Mouse (Mus musculus): ENCODE results near the gene Rtl8a.
"Not testable (repeated sequence)": the region's sequence is repeated elsewhere in the genome, so short reads cannot be mapped to it uniquely, and the experiment has no call there.

Rtl8a gene

GRCm38 (mm10) chrX:53642980-53643961, at the start of gene Rtl8a:
Gene Rtl8a, minus strand, starts transcription at chrX:53643682.
- DNase-seq (ENCODE audit: low spot score), result peak; percentile 64

DNA sequence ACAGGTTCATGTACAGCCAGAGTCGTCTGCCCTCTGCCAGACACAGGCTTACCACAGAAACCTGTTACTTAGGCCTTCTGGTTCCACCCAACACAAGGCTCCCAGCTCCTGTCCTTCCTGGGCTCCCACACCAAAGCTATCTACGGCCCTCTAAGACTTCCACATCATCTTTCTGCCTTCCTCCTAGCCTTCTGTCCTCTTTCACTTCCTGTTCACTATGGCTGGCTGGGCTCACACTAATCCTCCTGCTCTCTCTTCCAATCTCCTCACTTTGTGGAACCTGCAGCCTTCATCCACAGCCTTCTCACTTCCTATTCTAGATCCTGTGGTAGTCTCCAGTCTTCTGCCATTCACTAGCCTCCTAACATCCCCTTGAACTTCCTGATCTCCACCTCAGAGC, 49.7 kb upstream of the Rtl8a start:
- no peak for DNase-seq (ENCODE audit: low spot score)

- no peak for DNase-seq (ENCODE audit: low spot score)
Observed at GRCm38 (mm10) chrX:53692065-53692464, 48.6 kb upstream of the Rtl8a start.

- not testable (repeated sequence) for DNase-seq (ENCODE audit: low spot score)
Observed at GRCm38 (mm10) chrX:53684676-53685075, 41.2 kb upstream of the Rtl8a start.

DNA sequence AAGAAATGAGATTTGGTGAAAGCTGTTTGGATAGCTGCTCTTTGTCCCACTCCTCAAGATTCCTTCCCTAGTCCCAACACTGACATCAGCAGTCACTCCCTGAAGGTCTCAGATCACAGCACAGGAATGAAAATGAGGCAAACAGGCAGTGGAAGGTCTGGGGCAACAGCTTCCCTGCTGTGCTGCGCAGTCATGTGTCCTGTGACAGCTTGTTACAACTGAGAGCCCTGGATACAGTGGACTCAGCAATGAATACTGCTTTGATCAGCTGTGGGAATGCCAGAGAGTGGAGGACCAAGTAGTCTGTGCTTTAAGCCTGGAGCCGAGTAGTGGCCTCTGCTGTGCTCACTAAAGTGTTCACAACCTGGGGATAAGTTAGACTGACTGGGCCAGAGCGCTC, 39.2 kb upstream of the Rtl8a start:
- DNase-seq (ENCODE audit: low spot score), result not testable (repeated sequence)

- DNase-seq (ENCODE audit: low spot score), result not testable (repeated sequence)
Observed at GRCm38 (mm10) chrX:53676943-53677342, 33.5 kb upstream of the Rtl8a start.

DNA sequence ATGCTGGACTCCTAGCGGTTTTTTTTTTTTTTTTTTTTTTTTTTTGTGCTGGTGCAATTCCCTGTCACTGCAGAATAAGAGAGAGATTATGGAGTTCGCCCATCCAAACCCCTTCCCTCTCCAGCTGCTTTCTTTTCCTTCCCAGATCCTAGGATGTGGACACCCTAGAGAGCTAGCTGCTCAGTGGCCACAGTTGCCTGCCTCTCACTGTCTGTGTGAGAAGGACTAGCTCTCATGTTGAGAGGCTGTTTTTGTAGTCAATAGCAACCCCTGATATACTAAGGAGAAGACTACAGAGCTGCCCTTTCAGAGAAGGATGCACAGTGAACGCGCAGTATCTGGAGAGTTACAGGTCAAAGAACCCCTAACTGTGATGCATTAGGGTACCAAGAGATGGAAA, 27.2 kb upstream of the Rtl8a start:
- DNase-seq (ENCODE audit: low spot score), result not testable (repeated sequence)

- DNase-seq (ENCODE audit: low spot score), result peak; percentile 79
Observed at GRCm38 (mm10) chrX:53670294-53670693, 26.8 kb upstream of the Rtl8a start, which contains the start of gene Rtl8b. Gene Rtl8b, minus strand, starts transcription at chrX:53670408.

DNA sequence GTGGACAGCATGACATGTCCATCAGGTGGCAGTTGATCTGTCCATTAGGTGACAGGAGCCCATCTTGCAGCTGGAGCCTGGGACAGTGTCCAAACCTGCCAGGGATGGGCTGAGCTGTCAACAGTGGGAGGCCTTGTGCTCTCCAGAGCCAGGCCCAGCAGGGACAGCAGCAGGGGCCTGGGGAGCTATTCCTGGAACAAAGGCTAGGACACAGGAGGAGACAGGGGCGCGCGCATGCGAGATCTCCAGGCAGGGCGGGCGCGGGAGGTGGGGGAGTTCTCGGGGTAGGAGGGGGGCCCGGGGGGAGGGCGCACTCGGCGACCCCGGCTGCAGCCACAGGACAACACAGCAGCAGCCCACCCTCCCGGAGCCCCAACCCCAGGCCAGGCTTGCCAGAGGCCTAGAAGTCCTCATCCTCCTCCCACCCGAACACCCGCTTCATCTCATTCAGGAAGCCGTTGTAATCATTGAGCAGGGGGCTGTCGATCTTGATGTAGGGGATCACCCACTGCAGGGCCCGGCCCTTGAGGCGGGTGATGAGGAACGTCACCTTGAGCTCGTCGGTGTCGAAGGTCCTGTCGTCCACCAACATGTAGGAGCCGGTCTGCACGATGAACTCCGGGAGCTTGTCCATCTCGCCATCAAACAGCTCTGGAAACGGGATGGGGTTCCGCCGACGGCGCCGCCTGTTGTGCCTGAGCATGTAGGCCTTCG, 26.2 kb upstream of the Rtl8a start:
- DNase-seq (ENCODE audit: low spot score), result not testable (repeated sequence)

DNA sequence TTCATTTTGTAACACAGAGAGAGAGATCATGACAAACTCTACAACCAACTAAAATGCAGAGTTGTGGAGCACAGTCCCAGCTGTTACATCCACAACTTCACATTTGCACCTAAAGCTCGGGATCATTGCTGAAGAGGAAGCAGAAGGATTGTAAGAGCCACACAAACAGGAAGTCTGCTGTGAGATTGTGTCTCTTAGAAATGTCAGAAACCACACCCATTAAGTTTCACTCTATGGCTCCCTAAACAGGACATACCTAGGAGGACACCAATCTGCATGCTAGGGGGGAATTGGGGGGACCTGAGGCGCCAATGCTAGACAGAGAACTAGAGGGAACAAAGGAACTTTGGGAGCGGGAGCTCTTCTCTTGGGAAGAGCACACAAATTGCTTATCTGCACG, 9.4 kb upstream of the Rtl8a start:
- not testable (repeated sequence) for DNase-seq (ENCODE audit: low spot score)

DNA sequence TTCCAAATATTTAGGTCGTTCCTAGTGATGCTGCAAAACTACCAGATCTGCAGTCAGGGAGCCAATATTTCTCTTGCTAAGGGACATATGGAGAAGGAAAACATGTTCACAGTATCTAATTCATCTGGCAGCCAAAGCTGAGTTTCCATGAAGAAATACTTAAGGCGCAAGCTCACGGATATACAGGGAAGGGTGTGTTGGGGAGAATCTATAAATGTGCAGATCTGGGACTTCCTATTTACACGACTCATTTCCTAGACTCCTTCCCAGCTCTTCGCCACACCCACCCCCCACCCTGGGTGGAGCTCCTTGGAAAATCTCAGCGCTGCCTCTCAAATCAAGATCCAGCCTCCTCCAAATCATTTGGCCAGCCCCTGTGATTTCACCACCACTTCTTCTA, 2.4 kb upstream of the Rtl8a start:
- no peak for DNase-seq (ENCODE audit: low spot score)

DNA sequence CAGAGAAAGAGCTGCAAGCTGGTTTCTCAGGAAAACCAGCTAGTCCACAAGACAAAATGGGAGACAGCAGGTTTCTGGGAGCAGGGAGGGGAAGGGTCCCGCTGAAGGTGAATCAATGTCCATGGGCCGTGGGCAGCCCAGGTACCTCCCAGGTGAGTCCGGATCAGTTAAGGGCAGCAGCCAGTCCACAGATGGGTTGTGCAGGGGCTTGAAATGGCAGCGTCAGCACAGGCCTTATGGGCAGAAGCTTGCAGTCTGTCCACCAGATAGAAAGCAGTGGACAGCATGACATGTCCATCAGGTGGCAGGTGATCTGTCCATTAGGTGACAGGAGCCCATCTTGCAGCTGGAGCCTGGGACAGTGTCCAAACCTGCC, 890 bp downstream of the Rtl8a start:
- DNase-seq (ENCODE audit: low spot score), result not testable (repeated sequence)

DNA sequence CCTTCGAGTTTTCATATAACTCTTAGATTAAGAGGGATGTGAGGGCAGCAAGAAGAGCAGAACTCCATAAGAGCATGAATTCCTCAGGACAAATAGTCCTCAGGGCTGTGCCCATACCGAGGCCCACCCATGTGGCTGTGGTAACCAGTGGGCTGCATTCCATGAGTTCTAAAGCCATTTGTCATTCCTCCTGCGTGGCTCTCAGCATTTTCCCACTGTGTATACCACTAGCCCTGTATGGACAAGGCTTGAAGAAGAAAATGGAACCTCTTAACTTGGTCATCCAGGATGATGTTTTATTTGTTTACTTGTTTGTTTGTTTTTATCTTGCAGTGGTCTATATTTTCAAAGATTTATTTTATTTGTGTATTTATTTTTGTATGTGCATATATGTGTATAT, 5.4 kb downstream of the Rtl8a start:
- DNase-seq (ENCODE audit: low spot score), result not testable (repeated sequence)

DNA sequence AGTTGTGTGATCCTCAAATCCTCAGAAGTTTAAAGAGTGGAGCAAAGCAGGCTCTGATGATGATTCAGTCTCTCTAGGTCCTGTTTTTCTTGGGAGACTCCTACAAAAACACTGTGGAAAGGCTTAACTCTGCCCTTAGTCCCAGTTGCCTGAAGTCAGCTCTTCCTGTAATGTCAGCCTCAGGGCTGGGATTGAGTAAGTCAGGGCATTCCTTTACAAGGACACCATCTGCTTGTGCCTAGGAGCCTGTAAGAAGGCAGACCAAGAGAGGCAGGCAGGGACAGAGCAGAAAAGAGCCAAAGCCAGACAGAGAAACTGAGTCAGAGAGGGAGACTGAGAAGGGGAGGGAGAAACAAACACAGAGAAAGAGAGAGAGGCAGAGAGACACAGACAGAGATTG, 32.1 kb downstream of the Rtl8a start:
- DNase-seq (ENCODE audit: low spot score), result not testable (repeated sequence)

DNA sequence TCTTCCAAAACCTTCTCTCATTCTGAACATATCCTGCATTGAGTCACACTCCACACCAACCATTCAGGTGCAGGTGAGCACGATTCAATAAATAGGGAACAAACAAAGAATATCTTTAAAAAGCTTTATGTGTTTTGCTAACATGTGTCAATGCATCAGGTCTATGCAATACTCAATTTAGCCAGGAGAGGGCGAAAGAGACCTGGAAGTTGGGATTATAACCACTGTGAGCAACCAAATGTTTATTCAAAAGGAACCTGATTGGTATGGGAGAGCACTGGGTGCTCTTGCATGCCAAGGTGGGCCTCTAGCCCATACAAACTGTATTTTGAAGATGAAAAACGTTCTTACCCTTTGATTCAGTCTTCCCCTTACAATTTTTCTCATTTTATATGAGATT, 32.9 kb downstream of the Rtl8a start:
- peak; percentile 54 for DNase-seq (ENCODE audit: low spot score)

DNA sequence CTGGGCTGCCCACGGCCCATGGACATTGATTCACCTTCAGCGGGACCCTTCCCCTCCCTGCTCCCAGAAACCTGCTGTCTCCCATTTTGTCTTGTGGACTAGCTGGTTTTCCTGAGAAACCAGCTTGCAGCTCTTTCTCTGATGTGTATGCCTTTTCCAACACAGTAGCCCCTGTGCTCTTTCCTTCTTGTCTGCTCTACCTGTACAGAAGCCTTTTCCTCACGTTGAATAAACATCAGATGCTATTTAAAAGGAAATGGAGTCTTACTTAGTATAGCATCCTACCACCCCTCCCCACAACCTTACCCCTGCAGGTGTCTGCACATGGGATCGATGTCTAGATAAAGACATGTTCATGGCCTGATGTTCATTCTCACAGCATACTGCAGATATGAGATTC, 34.6 kb downstream of the Rtl8a start, which contains the start of gene Gm14597:
Gene Gm14597, minus strand, starts transcription at position 101 of the 400 bp plus-strand sequence.
- DNase-seq (ENCODE audit: low spot score), result not testable (repeated sequence)

DNA sequence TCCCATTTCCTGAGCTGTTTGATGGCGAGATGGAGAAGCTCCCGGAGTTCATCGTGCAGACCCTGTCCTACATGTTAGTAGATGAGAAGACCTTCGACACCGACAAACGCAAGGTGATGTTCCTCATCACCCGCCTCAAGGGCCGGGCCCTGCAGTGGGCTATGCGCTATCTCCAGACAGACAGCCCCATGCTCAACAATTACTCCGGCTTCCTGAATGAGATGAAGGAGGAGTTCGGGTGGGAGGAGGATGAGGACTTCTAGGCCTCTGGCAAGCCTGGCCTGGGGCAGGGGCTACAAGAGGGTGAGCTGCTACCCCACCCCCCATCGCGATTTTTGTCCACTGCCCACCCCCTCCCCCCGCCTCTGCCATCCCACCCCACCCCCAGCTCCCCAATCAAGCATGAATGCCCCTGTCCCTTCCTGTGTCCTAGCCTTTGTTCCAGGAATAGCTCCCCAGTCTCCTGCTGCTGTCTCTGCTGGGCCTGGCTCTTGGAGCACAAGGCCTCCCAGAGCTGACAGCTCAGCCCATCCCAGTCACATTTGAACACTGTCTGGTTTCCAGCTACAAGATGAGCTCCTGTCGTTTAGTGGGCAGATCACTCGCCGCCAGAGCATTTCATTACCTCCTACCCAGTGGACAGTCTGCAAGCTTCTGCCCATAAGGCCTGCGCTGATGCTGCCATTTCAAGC, 35.2 kb downstream of the Rtl8a start:
- DNase-seq (ENCODE audit: low spot score), result peak; percentile 4

GRCm38 (mm10) chrX:53607242-53608121, 36.0 kb downstream of the Rtl8a start, which contains the start of gene Rtl8c:
Gene Rtl8c, plus strand, starts transcription at chrX:53608032.
- DNase-seq (ENCODE audit: low spot score), result peak; percentile 72

DNA sequence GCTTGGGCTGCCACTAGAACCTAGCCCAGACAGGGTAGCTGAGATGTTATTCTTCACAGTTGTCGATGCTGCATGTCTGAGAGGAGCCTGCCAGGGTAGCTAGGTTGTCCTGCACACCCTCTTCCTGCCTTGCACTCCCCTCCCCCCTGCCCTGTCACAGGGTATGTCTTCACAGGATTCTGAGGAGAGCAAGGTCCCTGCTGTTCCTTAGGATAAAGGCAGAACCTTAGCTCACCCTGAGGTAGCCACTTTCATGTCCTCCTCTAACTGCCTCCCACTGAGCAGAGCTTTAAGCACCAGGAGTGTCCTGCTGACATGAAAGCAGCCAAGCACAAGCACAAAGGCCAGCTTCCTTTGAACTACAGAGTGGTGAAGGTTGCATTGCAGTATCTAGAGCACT, 37.3 kb downstream of the Rtl8a start:
- DNase-seq (ENCODE audit: low spot score), result not testable (repeated sequence)

- DNase-seq (ENCODE audit: low spot score), result peak; percentile 36
Observed at GRCm38 (mm10) chrX:53599993-53600392, 43.5 kb downstream of the Rtl8a start.
